Mouse (Mus musculus): ENCODE measurements around the gene Prim1. TPM values are rescaled to one million over a fixed set of nuclear protein-coding genes. Genes with fewer than 3 reads are reported as not detected.
"Not testable (repeated sequence)": the region's sequence is repeated elsewhere in the genome, so short reads cannot be mapped to it uniquely, and the experiment has no call there.

The Prim1 gene
- total RNA-seq, 2 experiments from 2014 or later, result 2.6 to 4.5 TPM

GRCm38 (mm10) chr10:128030860-128031259, 15.9 kb downstream of the Prim1 start:
- intact Hi-C loops (cut with DNase I), result no loop called here

GRCm38 (mm10) chr10:128036746-128037425, 21.9 kb downstream of the Prim1 start:
- DNase-seq, result peak; percentile 55 to 75
- intact Hi-C loops (cut with DNase I), result loop anchor here (2.0 to 5.0 kb wide), 2 partner anchors 46 to 150 kb away; partner anchors contain the start of gene Atp5b

More at GRCm38 (mm10) chr10:128030860-128031259, 15.9 kb downstream of the Prim1 start:
- DNase-seq, result no peak

GRCm38 (mm10) chr10:128037921-128038320, 23.0 kb downstream of the Prim1 start:
- intact Hi-C loops (cut with DNase I), result loop anchor here (2.0 to 5.0 kb wide), 2 partner anchors 45 to 149 kb away; partner anchors contain the start of gene Atp5b
- no peak for DNase-seq

- intact Hi-C loops (cut with DNase I), result loop anchor here (5.0 kb wide), 1 partner anchor 148 kb away; no protein-coding TSS in a partner anchor
- DNase-seq, result no peak
These were observed 24.2 kb downstream of the Prim1 start for GRCm38 (mm10) chr10:128039167-128039566.

- intact Hi-C loops (cut with DNase I), result loop anchor here (2.0 to 5.0 kb wide), 2 partner anchors 17 to 147 kb away; no protein-coding TSS in a partner anchor
- DNase-seq, result no peak
These were observed 24.9 kb downstream of the Prim1 start for GRCm38 (mm10) chr10:128039858-128040257.

- DNase-seq, result no peak
- intact Hi-C loops (cut with DNase I), result loop anchor here (2.0 kb wide), 1 partner anchor 17 kb away; no protein-coding TSS in a partner anchor
These were observed 25.3 kb downstream of the Prim1 start for GRCm38 (mm10) chr10:128040293-128040692.

- DNase-seq, result no peak
- intact Hi-C loops (cut with DNase I), result loop anchor here (2.0 kb wide), 1 partner anchor 15 kb away; no protein-coding TSS in a partner anchor
These were observed 26.7 kb downstream of the Prim1 start for GRCm38 (mm10) chr10:128041636-128042035.

- intact Hi-C loops (cut with DNase I), result no loop called here
These were observed 27.5 kb downstream of the Prim1 start for GRCm38 (mm10) chr10:128042466-128042865.

GRCm38 (mm10) chr10:128043041-128043835, 28.3 kb downstream of the Prim1 start:
- no peak for DNase-seq
- intact Hi-C loops (cut with DNase I), result no loop called here

More at GRCm38 (mm10) chr10:128042466-128042865, 27.5 kb downstream of the Prim1 start:
- no peak for DNase-seq

GRCm38 (mm10) chr10:128048157-128048556, 33.2 kb downstream of the Prim1 start:
- DNase-seq, result no peak
- intact Hi-C loops (cut with DNase I), result no loop called here

GRCm38 (mm10) chr10:128049741-128050140, 34.8 kb downstream of the Prim1 start:
- intact Hi-C loops (cut with DNase I), result no loop called here

GRCm38 (mm10) chr10:128050355-128050754, 35.4 kb downstream of the Prim1 start:
- intact Hi-C loops (cut with DNase I), result no loop called here
- DNase-seq, result no peak

More at GRCm38 (mm10) chr10:128049741-128050140, 34.8 kb downstream of the Prim1 start:
- no peak for DNase-seq

- intact Hi-C loops (cut with DNase I), result no loop called here
- no peak for DNase-seq
These were observed 36.6 kb downstream of the Prim1 start for GRCm38 (mm10) chr10:128051589-128051988.

- intact Hi-C loops (cut with DNase I); DNase-seq: not testable (repeated sequence)
These were observed 37.2 kb downstream of the Prim1 start for GRCm38 (mm10) chr10:128052136-128052535.

GRCm38 (mm10) chr10:128053001-128053400, 38.0 kb downstream of the Prim1 start:
- no peak for DNase-seq
- intact Hi-C loops (cut with DNase I), result no loop called here

GRCm38 (mm10) chr10:128058184-128058583, 43.2 kb downstream of the Prim1 start:
- intact Hi-C loops (cut with DNase I), result no loop called here

GRCm38 (mm10) chr10:128058601-128059151, 43.7 kb downstream of the Prim1 start, which contains the start of gene Ptges3:
Ptges3 (plus strand) TSS chr10:128058954.
- intact Hi-C loops (cut with DNase I), result no loop called here
- peak; percentile 98 to 99 for DNase-seq

More at GRCm38 (mm10) chr10:128058184-128058583, 43.2 kb downstream of the Prim1 start:
- no peak for DNase-seq

GRCm38 (mm10) chr10:128059207-128059981, 44.4 kb downstream of the Prim1 start:
- intact Hi-C loops (cut with DNase I), result no loop called here

GRCm38 (mm10) chr10:128061109-128061508, 46.1 kb downstream of the Prim1 start:
- DNase-seq, result no peak
- intact Hi-C loops (cut with DNase I), result no loop called here

More at GRCm38 (mm10) chr10:128059207-128059981, 44.4 kb downstream of the Prim1 start:
- peak; percentile 53 to 59 for DNase-seq
